Mouse (Mus musculus) embryonic facial prominence, embryonic 15.5 days (tissue): ENCODE data around the gene Rnf111. TPM values are rescaled to one million over a fixed set of nuclear protein-coding genes. Genes with fewer than 3 reads are reported as not detected.
A peak's percentile ranks its signal among the peaks of the same experiment; 100 is the strongest.
"Not testable (repeated sequence)": the region's sequence is repeated elsewhere in the genome, so short reads cannot be mapped to it uniquely, and the experiment has no call there.

Experiments used
- ATAC-seq: fragments of 200-750 bp; cut with Nextera tagmentation; 2 replicates; pipeline ENCODE4 v1.8.0; 2017; ENCODE audit warnings: low read depth, moderate TSS enrichment; ENCODE audit not compliant: insufficient number of reproducible peaks, low FRiP score, low TSS enrichment
- H3K27ac ChIP-seq: fragments of 300-500 bp; sonication (generic); replicated peaks from 2 replicates; pipeline ENCODE4 v1.5.1; 2015; ENCODE audit warnings: mild to moderate bottlenecking, inconsistent platforms
- H3K27me3 ChIP-seq: fragments of 300-500 bp; sonication (generic); 2 replicates; pipeline ENCODE4 v1.6.1; 2015; ENCODE audit warnings: inconsistent platforms
- H3K36me3 ChIP-seq: fragments of 300-500 bp; sonication (generic); 2 replicates; pipeline ENCODE4 v1.6.1; 2015; ENCODE audit warnings: mild to moderate bottlenecking, inconsistent platforms
- H3K4me1 ChIP-seq: fragments of 300-500 bp; sonication (generic); 2 replicates; pipeline ENCODE4 v1.6.1; 2015; ENCODE audit warnings: inconsistent platforms
- H3K4me2 ChIP-seq: fragments of 300-500 bp; sonication (generic); replicated peaks from 2 replicates; pipeline ENCODE4 v1.6.1; 2015; ENCODE audit warnings: mild to moderate bottlenecking, inconsistent platforms
- H3K4me3 ChIP-seq: fragments of 300-500 bp; sonication (generic); replicated peaks from 2 replicates; pipeline ENCODE4 v1.5.1; 2015; ENCODE audit warnings: mild to moderate bottlenecking, inconsistent platforms
- H3K9ac ChIP-seq: fragments of 300-500 bp; sonication (generic); 2 replicates; pipeline ENCODE4 v1.6.1; 2015; ENCODE audit warnings: inconsistent platforms
- H3K9me3 ChIP-seq: fragments of 300-500 bp; sonication (generic); replicated peaks from 2 replicates; pipeline ENCODE4 v1.6.1; 2016; ENCODE audit warnings: inconsistent platforms
- WGBS: fragments of 180-500 bp; shearing (Covaris S2); methylation state at CpG from one replicate; pipeline ENCODE4 v1.1.7; 2015; 5-methylcytosine and 5-hydroxymethylcytosine counted together
- polyA plus RNA-seq: library from polyadenylated mRNA; unstranded; fragments of >200 nt; fragmentation: Nextera tagmentation; extraction: Ambion mirVana; gene quantifications from 2 replicates; pipeline ENCODE4 v1.2.1, GENCODE M21; 2015

Gene Rnf111
- 27.8 and 28.9 TPM in 2 replicates for polyA plus RNA-seq

GRCm38 (mm10) chr9:70503626-70504041, at the start of gene Rnf111:
Gene Rnf111 (minus strand): TSS chr9:70503725.
- WGBS: under 1% methylated on average over 39 of the region's 45 CpGs
- H3K9me3 ChIP-seq: no peaks in the 10 kb centered on the region

GRCm38 (mm10) chr9:70552233-70552632, 48.7 kb upstream of the Rnf111 start:
- not testable (repeated sequence) for H3K4me1 ChIP-seq, ATAC-seq
- WGBS: 99% methylated on average over 2 of the region's 2 CpGs

More at GRCm38 (mm10) chr9:70503626-70504041, at the start of gene Rnf111:
- peak within 1 kb of the TSS; percentile 94 for H3K4me3 ChIP-seq
- ATAC-seq: peak; percentile 98
- H3K9ac ChIP-seq: peak within 1 kb of the TSS; percentile 91
- no peaks in the 10 kb centered on the region for H3K27me3 ChIP-seq
- peak within 1 kb of the TSS; percentile 96 for H3K27ac ChIP-seq
- 0 out of 2 replicates have a peak, but pooled peaks cover 2% of the 10 kb centered on the region for H3K36me3 ChIP-seq
- peaks cover 8% of the 10 kb centered on the region; the same call in 1 of the 2 replicates for H3K4me1 ChIP-seq
- H3K4me2 ChIP-seq: peak within 1 kb of the TSS; percentile 52

GRCm38 (mm10) chr9:70551524-70551923, 48.0 kb upstream of the Rnf111 start:
- no peaks in the 10 kb centered on the region for H3K27me3 ChIP-seq
- H3K4me3 ChIP-seq: no peak overlapping the region
- H3K36me3 ChIP-seq: peaks cover 21% of the 10 kb centered on the region
- 0 out of 2 replicates have a peak, but pooled peaks cover 3% of the 10 kb centered on the region for H3K4me1 ChIP-seq
- H3K9me3 ChIP-seq: 0 out of 2 replicates have a peak, but pooled peaks cover 4% of the 10 kb centered on the region
- no peak overlapping the region for H3K4me2 ChIP-seq
- 90% methylated on average over 1 of the region's 1 CpGs for WGBS
- no peak for ATAC-seq
- H3K27ac ChIP-seq: no peak overlapping the region
- H3K9ac ChIP-seq: no peak overlapping the region

More at GRCm38 (mm10) chr9:70552233-70552632, 48.7 kb upstream of the Rnf111 start:
- not testable (repeated sequence) for H3K4me3 ChIP-seq, H3K4me2 ChIP-seq, H3K9ac ChIP-seq, H3K27me3 ChIP-seq, H3K9me3 ChIP-seq, H3K27ac ChIP-seq
- peaks cover 21% of the 10 kb centered on the region for H3K36me3 ChIP-seq

GRCm38 (mm10) chr9:70548304-70548703, 44.8 kb upstream of the Rnf111 start:
- 66% methylated on average over 4 of the region's 4 CpGs for WGBS
- Histone ChIP-seq H3K36me3 (peaks cover 14% of the 10 kb centered on the region), H3K9me3 (0 out of 2 replicates have a peak, but pooled peaks cover 4% of the 10 kb centered on the region), H3K4me1 (peaks cover 7% of the 10 kb centered on the region), H3K9ac (no peak overlapping the region), H3K4me2 (no peak overlapping the region), H3K27me3 (no peaks in the 10 kb centered on the region), H3K4me3 (no peak overlapping the region), H3K27ac (no peak overlapping the region)
- ATAC-seq: no peak

GRCm38 (mm10) chr9:70546576-70546975, 43.1 kb upstream of the Rnf111 start:
- not testable (repeated sequence) for ATAC-seq
- 90% methylated on average over 3 of the region's 3 CpGs for WGBS

GRCm38 (mm10) chr9:70544831-70545230, 41.3 kb upstream of the Rnf111 start:
- H3K27ac ChIP-seq: no peak overlapping the region
- no peaks in the 10 kb centered on the region for H3K27me3 ChIP-seq
- H3K4me3 ChIP-seq: no peak overlapping the region
- no peaks in the 10 kb centered on the region for H3K9me3 ChIP-seq
- no peak for ATAC-seq
- H3K9ac ChIP-seq: no peak overlapping the region
- no peak overlapping the region for H3K4me2 ChIP-seq
- WGBS: 63% methylated on average over 1 of the region's 1 CpGs
- H3K36me3 ChIP-seq: no peaks in the 10 kb centered on the region
- H3K4me1 ChIP-seq: peaks cover 12% of the 10 kb centered on the region

More at GRCm38 (mm10) chr9:70546576-70546975, 43.1 kb upstream of the Rnf111 start:
- not testable (repeated sequence) for H3K27me3 ChIP-seq, H3K4me1 ChIP-seq, H3K36me3 ChIP-seq, H3K9ac ChIP-seq, H3K4me3 ChIP-seq, H3K4me2 ChIP-seq, H3K9me3 ChIP-seq, H3K27ac ChIP-seq

- Histone ChIP-seq H3K36me3 (no peaks in the 10 kb centered on the region), H3K9me3 (no peaks in the 10 kb centered on the region), H3K4me3 (peak overlapping the region; percentile 92), H3K4me1 (peaks cover 12% of the 10 kb centered on the region), H3K27me3 (no peaks in the 10 kb centered on the region), H3K4me2 (peak overlapping the region; percentile 52), H3K27ac (no peak overlapping the region), H3K9ac (peak overlapping the region; percentile 16)
- WGBS: 56% methylated on average over 5 of the region's 5 CpGs
- ATAC-seq: no peak
Measured at GRCm38 (mm10) chr9:70543985-70544384, 40.5 kb upstream of the Rnf111 start.

- Histone ChIP-seq H3K27me3 (no peaks in the 10 kb centered on the region), H3K4me3 (peak overlapping the region; percentile 92), H3K9ac (peak overlapping the region; percentile 93), H3K36me3 (no peaks in the 10 kb centered on the region), H3K27ac (peak overlapping the region; percentile 99), H3K4me1 (peaks cover 12% of the 10 kb centered on the region), H3K4me2 (peak overlapping the region; percentile 52), H3K9me3 (no peaks in the 10 kb centered on the region)
- ATAC-seq: peak; percentile 77
- under 1% methylated on average over 64 of the region's 64 CpGs for WGBS
Measured at GRCm38 (mm10) chr9:70543048-70543880, 39.7 kb upstream of the Rnf111 start.

GRCm38 (mm10) chr9:70542305-70543041, 38.9 kb upstream of the Rnf111 start, which contains the start of gene Sltm:
Gene Sltm (plus strand): TSS chr9:70542754.
- under 1% methylated on average over 64 of the region's 75 CpGs for WGBS

GRCm38 (mm10) chr9:70541584-70541983, 38.1 kb upstream of the Rnf111 start:
- peak overlapping the region; percentile 84 for H3K4me2 ChIP-seq
- no peaks in the 10 kb centered on the region for H3K9me3 ChIP-seq
- H3K4me1 ChIP-seq: peaks cover 9% of the 10 kb centered on the region
- H3K27ac ChIP-seq: no peak overlapping the region
- no peak overlapping the region; the same call in 1 of the 2 replicates for H3K9ac ChIP-seq
- no peaks in the 10 kb centered on the region for H3K36me3 ChIP-seq
- H3K4me3 ChIP-seq: peak overlapping the region; percentile 92
- no peaks in the 10 kb centered on the region for H3K27me3 ChIP-seq
- no peak for ATAC-seq
- 7% methylated on average over 6 of the region's 6 CpGs for WGBS

More at GRCm38 (mm10) chr9:70542305-70543041, 38.9 kb upstream of the Rnf111 start, which contains the start of gene Sltm:
- peak within 1 kb of the TSS; percentile 92 for H3K4me3 ChIP-seq
- H3K27me3 ChIP-seq: no peaks in the 10 kb centered on the region
- H3K9me3 ChIP-seq: no peaks in the 10 kb centered on the region
- H3K4me2 ChIP-seq: peak within 1 kb of the TSS; percentile 84
- H3K36me3 ChIP-seq: no peaks in the 10 kb centered on the region
- H3K9ac ChIP-seq: peak within 1 kb of the TSS; percentile 93
- H3K4me1 ChIP-seq: peaks cover 12% of the 10 kb centered on the region
- peak within 1 kb of the TSS; percentile 99 for H3K27ac ChIP-seq
- peak; percentile 97 for ATAC-seq

- no peaks in the 10 kb centered on the region for H3K36me3 ChIP-seq
Measured at GRCm38 (mm10) chr9:70533328-70533727, 29.8 kb upstream of the Rnf111 start.

More at GRCm38 (mm10) chr9:70533328-70533727, 29.8 kb upstream of the Rnf111 start:
- Histone ChIP-seq H3K4me3 (no peak overlapping the region), H3K9ac (no peak overlapping the region), H3K4me2 (no peak overlapping the region), H3K27ac (no peak overlapping the region), H3K4me1 (no peaks in the 10 kb centered on the region), H3K27me3 (no peaks in the 10 kb centered on the region), H3K9me3 (no peaks in the 10 kb centered on the region)
- WGBS: 64% methylated on average over 3 of the region's 3 CpGs
- ATAC-seq: no peak
